Mouse (Mus musculus) bone marrow, adult 2 months (tissue): ENCODE measurements around the gene Abca8b. TPM values are rescaled to one million over a fixed set of nuclear protein-coding genes. Genes with fewer than 3 reads are reported as not detected.

Experiments
- H3K27ac ChIP-seq: fragments of 200-500 bp; 2 replicates; pipeline ENCODE4 v1.5.1; 2012; ENCODE audit warnings: low read depth, mild to moderate bottlenecking, control low read depth, inconsistent platforms, low read length; ENCODE audit not compliant: control insufficient read depth, poor library complexity, insufficient read depth
- H3K4me1 ChIP-seq: fragments of 200-500 bp; 2 replicates; pipeline ENCODE4 v1.6.1; 2011; ENCODE audit warnings: low read length; ENCODE audit not compliant: control insufficient read depth, insufficient read depth
- H3K4me3 ChIP-seq: fragments of 200-500 bp; replicated peaks from 2 replicates; pipeline ENCODE3; 2011; ENCODE audit warnings: mild to moderate bottlenecking, low read depth, low read length, control low read depth; ENCODE audit not compliant: control insufficient read depth
- CTCF ChIP-seq: fragments of 200-500 bp; IDR thresholded peaks from 2 replicates; pipeline ENCODE4 v1.5.1; 2011; ENCODE audit warnings: low read length, control low read depth; ENCODE audit not compliant: control insufficient read depth, insufficient read depth
- POLR2A ChIP-seq: fragments of 200-500 bp; IDR thresholded peaks from 2 replicates; pipeline ENCODE4 v1.6.1; 2011; ENCODE audit warnings: low read depth, mild to moderate bottlenecking, control low read depth, low read length, borderline replicate concordance; ENCODE audit not compliant: control insufficient read depth
- WGBS: fragments of 180-500 bp; shearing (Covaris S2); methylation state at CpG from one replicate; pipeline ENCODE4 v1.1.7; 2018; 5-methylcytosine and 5-hydroxymethylcytosine counted together
- polyA plus RNA-seq: library from polyadenylated mRNA; stranded (reverse); fragments of >200 nt; gene quantifications from 2 replicates; pipeline ENCODE4 v1.2.4, GENCODE M21; 2011; ENCODE audit warnings: low replicate concordance; ENCODE audit not compliant: missing spikeins, insufficient read depth, insufficient read length

Abca8b gene
- polyA plus RNA-seq, 1 experiment, result not detected

DNA sequence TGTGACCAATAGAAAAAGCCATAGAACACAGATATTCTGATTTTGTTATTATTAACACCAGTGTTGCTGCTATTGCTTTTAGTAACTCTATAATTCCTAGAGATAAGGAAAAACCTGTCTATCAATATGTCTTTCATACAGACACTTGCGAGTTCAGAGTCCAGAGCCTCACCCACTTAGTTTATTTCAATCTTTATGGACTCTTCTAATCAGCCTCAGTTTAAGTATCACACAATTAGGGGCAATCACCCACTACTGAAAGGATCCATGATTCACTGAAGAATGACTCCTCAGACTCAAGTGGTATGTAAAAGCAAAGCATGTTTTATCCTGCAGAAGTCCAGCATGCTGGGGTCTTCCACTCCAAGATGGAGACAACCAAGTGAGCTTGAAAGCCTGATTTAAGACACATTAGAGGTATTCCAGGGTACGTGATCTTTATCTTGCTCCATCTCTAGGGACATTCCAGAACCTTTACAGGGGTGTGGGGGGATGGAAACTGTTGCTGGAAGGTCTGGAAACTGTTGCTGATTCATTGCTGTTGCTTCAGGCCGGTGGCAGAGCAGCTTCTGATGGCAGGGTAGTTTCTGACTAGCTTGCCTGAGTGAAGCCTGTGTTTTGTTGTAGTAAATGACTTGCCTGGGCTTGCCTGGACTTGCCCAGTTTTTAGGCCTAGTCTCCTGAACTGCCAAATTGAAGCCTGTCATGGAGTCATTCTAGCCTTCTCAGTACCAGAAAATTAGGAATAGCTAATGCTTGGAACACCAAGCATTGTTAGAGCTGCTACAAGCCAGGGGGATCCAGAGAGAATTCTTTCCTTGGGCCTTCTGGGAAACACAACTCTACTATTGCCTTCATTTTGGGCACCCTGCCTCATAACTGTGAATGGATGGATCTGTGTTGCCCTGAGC lies 101.5 kb downstream of the Abca8b start:
- H3K4me1 ChIP-seq, result no peaks in the 10 kb centered on the region; the same call in 1 of the 2 replicates
- TF ChIP-seq POLR2A, result no peak
- no peak for TF ChIP-seq CTCF
- no peak overlapping the region for H3K4me3 ChIP-seq
- WGBS, result 67% methylated on average over 3 of the region's 3 CpGs
- H3K27ac ChIP-seq, result no peak overlapping the region

DNA sequence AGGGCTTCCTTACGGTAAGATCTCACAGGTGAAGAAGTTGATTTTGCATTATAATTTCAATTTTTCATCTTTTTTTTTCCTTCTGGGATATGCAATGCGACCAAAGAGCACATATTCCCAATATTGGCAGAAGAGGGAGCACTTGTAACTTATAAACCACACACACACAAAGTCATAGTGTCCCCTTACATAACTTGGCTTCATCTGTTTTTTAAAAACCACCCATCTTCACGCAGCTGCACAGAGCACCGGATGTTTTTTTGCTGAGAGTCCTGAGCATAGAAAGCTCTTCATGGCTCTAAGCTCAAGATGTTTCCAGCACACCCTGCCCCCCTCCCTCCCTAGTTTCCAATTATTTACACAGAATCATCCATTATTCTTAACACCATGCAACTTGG lies 103.7 kb downstream of the Abca8b start:
- no peak overlapping the region; the same call in 1 of the 2 replicates for H3K27ac ChIP-seq
- WGBS, result 40% methylated on average over 4 of the region's 4 CpGs
- H3K4me1 ChIP-seq, result no peaks in the 10 kb centered on the region; the same call in 1 of the 2 replicates
- no peak overlapping the region for H3K4me3 ChIP-seq
- TF ChIP-seq POLR2A (no peak), CTCF (no peak)

DNA sequence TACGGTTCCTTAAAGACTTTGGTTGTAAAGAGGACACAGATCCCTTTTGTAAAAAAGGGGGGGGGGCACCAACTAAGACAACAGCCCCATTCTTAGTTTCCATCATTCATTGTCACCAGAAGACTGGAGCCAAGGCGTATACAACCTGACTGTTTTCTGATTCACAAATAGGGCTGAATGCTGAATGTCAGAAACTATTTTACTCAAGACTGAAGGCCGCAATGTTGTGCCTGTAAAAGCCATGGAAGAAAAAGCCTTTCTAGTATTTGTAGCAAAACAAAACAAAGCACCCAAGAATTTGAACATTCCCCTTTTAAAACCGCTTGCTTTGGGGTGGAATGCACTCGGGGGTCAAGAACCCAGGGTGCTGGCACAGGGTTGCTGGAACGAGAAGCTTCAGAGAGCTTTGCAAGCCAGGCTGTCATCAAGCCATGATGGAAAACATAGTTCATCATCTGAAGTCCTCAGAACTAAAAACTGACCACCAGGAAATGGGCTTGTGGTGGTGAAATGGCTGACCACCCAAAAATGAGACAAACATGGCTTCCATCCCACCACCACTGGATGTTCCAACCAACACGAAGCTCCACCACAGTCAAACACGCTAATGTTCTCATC lies 104.2 kb downstream of the Abca8b start:
- H3K4me3 ChIP-seq, result no peak overlapping the region
- 82% methylated on average over 8 of the region's 8 CpGs for WGBS
- TF ChIP-seq POLR2A (no peak), CTCF (no peak)
- no peaks in the 10 kb centered on the region; the same call in 1 of the 2 replicates for H3K4me1 ChIP-seq
- H3K27ac ChIP-seq, result peak overlapping the region; percentile 33; the same call in 1 of the 2 replicates

DNA sequence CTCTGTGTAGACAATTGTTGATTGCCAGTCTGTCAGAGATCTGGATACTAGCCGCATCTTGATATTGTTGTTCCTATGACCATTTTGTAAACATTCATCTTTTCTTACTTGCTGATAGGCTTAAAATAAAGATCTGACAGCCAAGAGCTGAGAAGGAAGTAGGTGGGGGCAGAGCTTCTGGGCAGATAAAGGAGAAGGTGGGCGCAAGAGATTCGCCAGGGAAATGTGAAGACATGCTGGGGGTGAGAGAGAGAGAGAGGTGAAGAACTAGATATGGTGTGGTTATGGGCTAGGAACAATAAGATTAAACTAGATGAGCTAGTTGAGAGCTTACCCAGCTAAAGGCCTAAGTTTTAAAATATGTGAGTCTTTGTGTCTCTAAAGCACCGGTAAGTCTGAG lies 106.0 kb downstream of the Abca8b start:
- WGBS, result 57% methylated on average over 4 of the region's 4 CpGs

DNA sequence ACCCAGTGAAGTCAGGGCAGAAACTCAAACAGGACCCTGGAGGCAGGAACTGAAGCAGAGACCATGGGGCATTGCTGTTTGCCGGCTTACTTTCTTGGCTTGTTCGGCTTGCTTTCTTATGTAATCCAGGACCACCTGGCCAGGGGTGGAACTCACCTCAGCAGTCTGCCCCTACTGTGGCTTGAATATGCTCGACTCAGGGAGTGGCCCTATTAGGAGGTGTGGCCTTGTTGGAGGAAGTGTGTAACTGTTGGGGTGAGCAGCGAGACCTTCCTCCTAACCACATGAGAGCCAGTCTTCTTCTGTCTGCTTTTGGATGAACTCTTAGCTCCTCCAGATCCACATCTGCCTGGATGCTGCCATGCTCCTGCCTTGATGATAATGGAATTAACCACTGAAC lies 108.9 kb downstream of the Abca8b start:
- Histone ChIP-seq H3K27ac (no peak overlapping the region), H3K4me1 (no peaks in the 10 kb centered on the region; the same call in 1 of the 2 replicates), H3K4me3 (no peak overlapping the region)
- 64% methylated on average over 4 of the region's 4 CpGs for WGBS
- TF ChIP-seq POLR2A, result no peak
- TF ChIP-seq CTCF, result no peak

More for the DNA sequence above, 106.0 kb downstream of the Abca8b start:
- Histone ChIP-seq H3K27ac (no peak overlapping the region), H3K4me3 (no peak overlapping the region), H3K4me1 (no peaks in the 10 kb centered on the region; the same call in 1 of the 2 replicates)
- TF ChIP-seq POLR2A (no peak), CTCF (no peak)

DNA sequence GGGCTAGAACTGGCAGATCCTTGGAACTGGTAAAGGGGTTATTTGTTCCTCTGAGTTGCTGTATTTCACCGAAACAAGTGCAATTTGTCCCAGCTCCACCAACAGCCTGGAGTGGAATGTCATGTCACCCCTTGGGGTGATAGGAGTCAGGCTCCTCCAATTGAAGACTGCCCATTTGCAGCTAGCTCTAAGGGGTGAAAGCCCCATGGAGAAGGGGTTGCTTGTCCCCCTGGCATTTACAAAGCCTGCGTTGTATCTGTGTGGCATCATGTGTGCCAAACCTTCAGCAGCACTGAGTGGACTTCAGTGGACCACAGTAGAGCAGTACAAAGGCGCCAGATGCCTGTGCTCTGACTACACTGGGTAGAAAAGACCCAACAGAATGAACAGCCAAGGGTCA lies 110.1 kb downstream of the Abca8b start:
- no peak overlapping the region for H3K27ac ChIP-seq
- no peak overlapping the region for H3K4me3 ChIP-seq
- 80% methylated on average over 3 of the region's 3 CpGs for WGBS
- TF ChIP-seq CTCF (no peak), POLR2A (no peak)
- H3K4me1 ChIP-seq, result no peaks in the 10 kb centered on the region

DNA sequence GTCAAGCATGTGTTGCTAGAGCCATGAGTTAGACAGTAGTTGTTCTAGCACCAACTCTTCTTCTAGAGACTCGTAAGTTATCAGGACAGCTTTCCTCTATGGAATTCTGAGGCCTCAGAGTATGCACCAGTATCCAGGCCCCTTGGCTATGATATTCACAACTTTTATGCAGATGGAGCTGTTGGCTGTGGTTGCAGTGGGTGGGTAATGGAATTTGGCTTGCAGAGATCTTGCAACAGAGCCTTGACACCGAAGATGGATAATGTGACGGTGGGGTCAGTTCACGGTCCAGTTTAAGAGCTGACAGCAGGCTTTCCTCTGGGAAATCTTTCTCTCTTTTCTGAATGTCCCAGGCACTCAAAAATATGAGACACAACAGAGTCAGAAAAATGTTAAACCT lies 110.8 kb downstream of the Abca8b start:
- no peak for TF ChIP-seq CTCF
- TF ChIP-seq POLR2A, result no peak
- WGBS, result 86% methylated on average over 4 of the region's 4 CpGs
- Histone ChIP-seq H3K27ac (no peak overlapping the region), H3K4me1 (no peaks in the 10 kb centered on the region), H3K4me3 (no peak overlapping the region)

DNA sequence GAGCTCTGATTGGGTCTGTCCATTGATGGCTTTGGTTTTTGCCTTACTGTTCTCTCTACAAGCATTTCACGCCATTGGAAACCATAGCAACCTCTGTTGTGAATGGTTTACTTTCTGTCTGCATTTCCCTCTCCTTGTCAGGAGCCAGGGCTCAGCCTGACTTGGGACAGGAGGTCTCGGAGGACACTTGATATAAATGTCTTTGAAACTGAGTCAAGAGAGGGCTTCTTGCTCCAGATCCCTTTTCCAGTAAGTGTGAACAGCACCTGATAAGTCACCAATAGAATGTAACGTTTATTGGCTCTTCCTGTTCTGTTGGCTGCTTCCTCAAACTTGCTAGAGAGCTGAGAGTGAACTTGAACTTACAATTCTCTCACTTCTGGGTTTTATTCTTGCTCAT lies 111.5 kb downstream of the Abca8b start:
- 41% methylated on average over 3 of the region's 3 CpGs for WGBS
- TF ChIP-seq POLR2A, result no peak
- no peak for TF ChIP-seq CTCF
- no peak overlapping the region for H3K27ac ChIP-seq

More for the DNA sequence above, 111.5 kb downstream of the Abca8b start:
- Histone ChIP-seq H3K4me1 (no peaks in the 10 kb centered on the region), H3K4me3 (no peak overlapping the region)

Other genes with a start within 250 kb of the Abca8b start
- gene 1700012B07Rik, start 167.8 kb downstream of the Abca8b start, polyA plus RNA-seq, result not detected in 2 replicates
- 1.1 and 1.2 TPM in 2 replicates for gene Abca8a, start 100.1 kb upstream of the Abca8b start, polyA plus RNA-seq
- gene Abca9, start 172.4 kb upstream of the Abca8b start, polyA plus RNA-seq, result 0.75 and 2.1 TPM in 2 replicates